32 mouse cellular contexts compared by ENCODE assay signal in genomic region chrX:6536636-6537035, GRCm38 (mm10).
DNase-seq lines count a peak whose midpoint lies in the region; ATAC-seq and TF ChIP-seq lines count a peak whose summit lies in the region.
"Had no signal": no experiment of that assay in that cellular context is flagged by ENCODE, and none has a peak within 500 bp of the region (broad histone marks: within the 10 kb centered on the region; RNA-seq: fewer than 3 reads in every experiment).

No protein-coding gene starts in this region.

- TF ChIP-seq EP300 in heart, adult 2 months (IDR thresholded peaks at IDR 0.05; ENCODE audit: insufficient read depth, low read depth, low read length), result no peak

- CTCF ChIA-PET in Patski (lab: Charles Lee), result interaction anchor here (0.7 to 1.2 kb wide), 2 partner anchors 15 to 225 kb away, joined by 3 read pairs; no protein-coding TSS in a partner anchor

- intact Hi-C loops in heart, adult 2 months (cut with DNase I), result loop anchor here (1.0 kb wide), 1 partner anchor 41 kb away; no protein-coding TSS in a partner anchor

- WGBS in heart, adult 2 months, result 44% methylated on average over 2 of the region's 2 CpGs

- H3K36me3 ChIP-seq in heart, adult 2 months (ENCODE audit: control insufficient read depth, insufficient read depth, low read length), result no peaks in the 10 kb centered on the region
- no peaks in the 10 kb centered on the region for H3K36me3 ChIP-seq in C2C12 (ENCODE audit: control insufficient read depth, insufficient read depth)
- H3K36me3 ChIP-seq: embryonic facial prominence, embryonic 10.5 days; embryonic facial prominence, embryonic 13.5 days; forebrain, embryonic 12.5 days; forebrain, embryonic 15.5 days; G1E; heart, embryonic 15.5 days; hindbrain, embryonic 10.5 days; hindbrain, embryonic 13.5 days; intestine, embryonic 15.5 days had no signal

- H3K79me3 ChIP-seq in C2C12 (ENCODE audit: low read depth), result no peaks in the 10 kb centered on the region

- no peaks in the 10 kb centered on the region for H3K79me2 ChIP-seq in heart, adult 2 months (replicated peaks; ENCODE audit: control insufficient read depth, insufficient read depth, low read length)
- no peaks in the 10 kb centered on the region for H3K79me2 ChIP-seq in C2C12 (ENCODE audit: control insufficient read depth, insufficient read depth)

- no peak for DNase-seq in heart, adult 2 months
- no peak for DNase-seq in heart, adult 11 months
- peak; percentile 25 for DNase-seq in 3134 (ENCODE audit: extremely low read depth, insufficient read length, low spot score)
- DNase-seq in Patski (ENCODE audit: low read depth, low spot score), result no peak
- no peak for DNase-seq in T-cell, adult 2 months (ENCODE audit: low spot score)
- no peak for DNase-seq in frontal cortex, adult 2 months (ENCODE audit: extremely low spot score in 1 of 2, low spot score in 1 of 2)
- no peak for DNase-seq in layer of hippocampus, postnatal 10 days (ENCODE audit: low spot score in 2 of 2)
- DNase-seq: adrenal gland, adult 8-10 months; adrenal gland, postnatal 25 days; cerebellum, adult 11-12 months; cerebellum, adult 8-10 months; cerebellum, postnatal 10 days; cerebellum, postnatal 36 days; embryo, embryonic 11 days; gastrocnemius, postnatal 25 days; heart, postnatal 10 days; heart, postnatal 36 days; kidney, adult 11 months; kidney, adult 8-10 months had no signal

- no peak for TF ChIP-seq CTCF in heart, adult 2 months (IDR thresholded peaks at IDR 0.05)
- TF ChIP-seq CTCF in C2C12 (IDR thresholded peaks at IDR 0.05; ENCODE audit: control insufficient read depth, insufficient read depth, insufficient read length) (no peak), Patski (IDR thresholded peaks at IDR 0.05) (no peak)

- POLR2A ChIA-PET in Patski (lab: Charles Lee), result no interaction called here

- TF ChIP-seq POLR2A in heart, adult 2 months (IDR thresholded peaks at IDR 0.05; ENCODE audit: insufficient read depth, low read depth, low read length), result no peak

- no peak overlapping the region for H3K9ac ChIP-seq in heart, adult 2 months (ENCODE audit: low read depth, low read length)
- H3K9ac ChIP-seq: embryonic facial prominence, embryonic 13.5 days; forebrain, embryonic 12.5 days; forebrain, embryonic 15.5 days; heart, embryonic 15.5 days; hindbrain, embryonic 13.5 days; intestine, embryonic 15.5 days had no signal

- peaks cover 2% of the 10 kb centered on the region for H3K4me1 ChIP-seq in heart, adult 2 months (ENCODE audit: control insufficient read depth, insufficient read depth, low read length)
- H3K4me1 ChIP-seq: embryonic facial prominence, embryonic 10.5 days; embryonic facial prominence, embryonic 13.5 days; forebrain, embryonic 12.5 days; forebrain, embryonic 15.5 days; heart, embryonic 15.5 days; hindbrain, embryonic 10.5 days; hindbrain, embryonic 13.5 days; intestine, embryonic 15.5 days had no signal

- H3K4me3 ChIP-seq in heart, adult 2 months, result no peak overlapping the region
- no peak overlapping the region for H3K4me3 ChIP-seq in C2C12 (ENCODE audit: insufficient read depth, poor library complexity, severe bottlenecking)
- H3K4me3 ChIP-seq: embryonic facial prominence, embryonic 10.5 days; embryonic facial prominence, embryonic 13.5 days; erythroblast, embryonic 14.5 days; forebrain, embryonic 12.5 days; forebrain, embryonic 15.5 days; heart, embryonic 15.5 days; hindbrain, embryonic 10.5 days; hindbrain, embryonic 13.5 days; intestine, embryonic 15.5 days had no signal

- H3ac ChIP-seq in C2C12 (ENCODE audit: control insufficient read depth, insufficient read length, low read depth), result no peak overlapping the region

- in situ Hi-C loops in Patski (cut with MboI; ENCODE audit: low pct_unique_long_range_greater_than_20kb), result no loop called here

- peak; percentile 8 for ATAC-seq in Patski
- ATAC-seq: forebrain, embryonic 15.5 days; hindbrain, embryonic 16.5 days; intestine, embryonic 15.5 days had no signal

- no peaks in the 10 kb centered on the region for H3K27me3 ChIP-seq in heart, adult 2 months (ENCODE audit: control insufficient read depth, insufficient read depth, low read length)
- H3K27me3 ChIP-seq in C2C12 (ENCODE audit: control insufficient read depth, insufficient read depth, insufficient read length) (no peaks in the 10 kb centered on the region), Patski (peaks cover 11% of the 10 kb centered on the region)
- H3K27me3 ChIP-seq: CH12.LX; embryonic facial prominence, embryonic 13.5 days; forebrain, embryonic 12.5 days; forebrain, embryonic 15.5 days; heart, embryonic 15.5 days; hindbrain, embryonic 13.5 days; intestine, embryonic 15.5 days had no signal

- H3K27ac ChIP-seq in heart, adult 2 months, result peak overlapping the region; percentile 73; the same call in 1 of the 2 replicates
- H3K27ac ChIP-seq: embryonic facial prominence, embryonic 10.5 days; embryonic facial prominence, embryonic 13.5 days; forebrain, embryonic 12.5 days; forebrain, embryonic 15.5 days; heart, embryonic 15.5 days; hindbrain, embryonic 10.5 days; hindbrain, embryonic 13.5 days; intestine, embryonic 15.5 days had no signal

TF ChIP-seq in C2C12, 6 proteins besides CTCF, POLR2A, EP300 and RAD21:
- peak; percentile 4 for TF ChIP-seq FOSL1 (IDR thresholded peaks at IDR 0.05; ENCODE audit: insufficient read depth, low read length, poor library complexity, severe bottlenecking)
- no peak for TF ChIP-seq MAX (IDR thresholded peaks at IDR 0.05)
TF ChIP-seq in C2C12: peak in this region for 1.
